Mouse (Mus musculus): ENCODE results near the gene Mybphl. TPM values are rescaled to one million over a fixed set of nuclear protein-coding genes. Genes with fewer than 3 reads are reported as not detected.

Mybphl gene
- total and polyA plus RNA-seq, 2 experiments from 2014 or later: not detected

DNA sequence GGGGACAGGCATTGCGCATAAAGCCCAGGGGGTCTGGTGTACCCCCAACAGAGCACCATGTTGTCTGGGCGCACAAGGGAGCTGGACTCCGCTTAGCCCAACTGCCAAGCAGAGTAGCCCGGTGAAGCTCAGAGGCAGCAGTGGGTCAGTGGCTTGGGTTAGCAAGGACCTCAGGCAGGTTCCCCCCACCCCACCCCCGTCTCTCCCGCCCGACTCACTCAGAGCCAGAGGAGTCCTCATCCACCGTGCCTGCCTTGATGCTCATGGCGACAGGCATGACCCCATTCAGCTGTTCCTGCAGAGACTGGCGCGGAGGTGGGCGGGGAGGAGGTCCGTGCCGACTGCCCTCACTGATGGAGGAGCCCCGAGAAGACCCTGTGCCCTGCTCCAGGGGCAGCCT lies 28.1 kb downstream of the Mybphl start:
- no peaks in the 10 kb centered on the region for H3K4me1 ChIP-seq (ENCODE audit: insufficient read depth)
- no peaks in the 10 kb centered on the region for H3K9me3 ChIP-seq (ENCODE audit: low read length)
- no peak for ATAC-seq
- no peak for TF ChIP-seq CTCF (IDR thresholded peaks at IDR 0.05; ENCODE audit: low read depth)
- no peak overlapping the region for H3K4me3 ChIP-seq (ENCODE audit: low read depth, low read length)
- H3K4me2 ChIP-seq (ENCODE audit: low read depth): no peak overlapping the region
- H3K27ac ChIP-seq (ENCODE audit: low read depth, low read length): no peak overlapping the region
- peaks cover 55% of the 10 kb centered on the region for H3K36me3 ChIP-seq (ENCODE audit: insufficient read depth)
- 50% methylated on average over 15 of the region's 15 CpGs for WGBS
- H3K9ac ChIP-seq: no peak overlapping the region
- H3K27me3 ChIP-seq (ENCODE audit: insufficient read depth, low read length): no peaks in the 10 kb centered on the region
- DNase-seq: no peak

DNA sequence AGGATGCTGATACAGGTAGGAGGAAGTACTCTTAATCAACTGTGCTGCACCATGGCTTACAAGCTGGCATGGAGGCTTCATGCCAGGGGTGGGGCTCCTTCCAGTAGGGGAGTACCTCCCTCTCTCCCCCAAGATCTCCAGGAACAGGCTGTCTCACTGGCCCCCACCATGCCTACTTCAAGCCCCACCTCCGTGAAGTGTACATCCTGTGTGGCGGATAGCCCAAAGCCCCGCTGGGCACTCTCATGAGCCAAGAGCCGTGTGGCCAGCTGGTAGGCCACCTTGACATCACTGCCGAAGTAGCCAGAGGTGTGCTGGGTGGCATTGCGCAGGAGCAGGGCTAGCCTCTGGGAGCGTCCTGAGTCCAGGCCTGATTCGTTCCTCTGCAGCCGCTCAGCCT lies 33.6 kb downstream of the Mybphl start:
- Histone ChIP-seq H3K4me3 (ENCODE audit: low read depth, low read length) (no peak overlapping the region), H3K36me3 (ENCODE audit: insufficient read depth) (peaks cover 94% of the 10 kb centered on the region), H3K27me3 (ENCODE audit: insufficient read depth, low read length) (no peaks in the 10 kb centered on the region), H3K27ac (ENCODE audit: low read depth, low read length) (no peak overlapping the region), H3K9ac (no peak overlapping the region), H3K4me1 (ENCODE audit: insufficient read depth) (no peaks in the 10 kb centered on the region), H3K4me2 (ENCODE audit: low read depth) (no peak overlapping the region), H3K9me3 (ENCODE audit: low read length) (no peaks in the 10 kb centered on the region)
- no peak for TF ChIP-seq CTCF (IDR thresholded peaks at IDR 0.05; ENCODE audit: low read depth)
- 95% methylated on average over 9 of the region's 9 CpGs for WGBS
- ATAC-seq (no peak), DNase-seq (no peak)

DNA sequence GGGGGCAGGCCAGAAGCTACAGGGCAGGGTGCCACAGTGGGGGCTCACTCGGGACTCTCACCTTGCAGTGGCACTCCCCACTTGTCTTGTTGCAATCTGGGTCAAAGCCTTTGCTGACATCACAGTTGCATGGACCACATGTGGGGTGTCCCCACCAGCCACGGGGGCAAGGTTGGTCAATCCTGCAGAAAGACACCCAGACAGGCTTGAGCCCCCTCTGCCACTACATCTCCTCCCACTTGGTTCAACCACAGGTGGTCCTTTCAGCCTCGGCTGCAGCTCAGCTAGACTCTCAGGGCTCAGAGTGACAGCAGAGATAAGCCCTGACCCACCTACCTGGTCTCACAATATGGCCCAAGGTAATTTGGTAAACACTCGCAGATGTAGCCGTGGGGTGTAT lies 35.7 kb downstream of the Mybphl start:
- Histone ChIP-seq H3K9me3 (ENCODE audit: low read length) (no peaks in the 10 kb centered on the region), H3K4me3 (ENCODE audit: low read depth, low read length) (no peak overlapping the region), H3K27me3 (ENCODE audit: insufficient read depth, low read length) (no peaks in the 10 kb centered on the region), H3K4me1 (ENCODE audit: insufficient read depth) (no peaks in the 10 kb centered on the region), H3K4me2 (ENCODE audit: low read depth) (no peak overlapping the region), H3K36me3 (ENCODE audit: insufficient read depth) (peaks cover 93% of the 10 kb centered on the region), H3K27ac (ENCODE audit: low read depth, low read length) (no peak overlapping the region), H3K9ac (no peak overlapping the region)
- no peak for TF ChIP-seq CTCF (IDR thresholded peaks at IDR 0.05; ENCODE audit: low read depth)
- ATAC-seq (no peak), DNase-seq (no peak)
- WGBS: 89% methylated on average over 5 of the region's 5 CpGs

DNA sequence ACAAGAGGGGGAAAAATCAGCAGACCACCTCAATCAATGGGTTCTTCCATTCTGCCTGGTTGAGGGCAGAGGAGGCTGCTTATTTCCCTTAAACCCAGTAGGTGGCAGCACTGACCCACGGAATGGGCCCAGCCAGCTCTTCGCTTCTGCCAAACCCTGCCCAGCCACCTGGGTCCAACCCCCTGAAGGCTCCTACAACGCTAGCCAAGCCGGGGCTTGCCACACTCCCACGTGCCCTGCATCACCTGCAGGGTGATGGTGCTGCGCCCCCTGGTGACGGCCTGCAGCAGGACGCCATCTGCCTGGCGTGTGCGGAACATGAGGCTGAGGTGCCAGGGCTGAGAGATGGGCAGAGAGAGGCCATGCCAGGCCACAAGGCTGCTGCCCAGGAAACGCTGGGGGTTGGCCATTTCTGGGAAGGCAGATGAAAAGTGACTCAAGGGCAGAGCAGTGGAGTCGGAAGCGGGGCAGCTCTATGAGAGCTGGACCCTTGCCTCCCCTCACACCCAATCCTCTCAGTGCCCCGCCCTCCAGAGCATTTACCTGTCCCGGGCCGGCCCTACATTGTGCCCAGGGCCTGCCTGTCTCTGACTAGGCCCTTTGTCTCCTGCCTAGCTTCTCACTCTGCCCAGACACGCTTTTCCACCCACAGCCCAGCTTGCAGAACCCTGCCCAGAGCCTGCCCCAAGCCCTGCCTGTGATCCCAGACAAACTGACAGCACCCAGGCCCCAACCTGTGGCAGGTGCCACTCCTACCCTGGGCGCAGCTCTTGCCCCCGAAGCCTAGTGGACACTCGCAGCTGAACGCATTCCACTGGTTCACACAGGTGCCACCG lies 37.2 kb downstream of the Mybphl start:
- ATAC-seq: peak; percentile 90
- H3K4me1 ChIP-seq (ENCODE audit: insufficient read depth): peaks cover 6% of the 10 kb centered on the region; the same call in 1 of the 2 replicates
- H3K36me3 ChIP-seq (ENCODE audit: insufficient read depth): peaks cover 86% of the 10 kb centered on the region
- peak; percentile 93 for DNase-seq
- peak overlapping the region; percentile 21; the same call in 1 of the 2 replicates for H3K4me2 ChIP-seq (ENCODE audit: low read depth)
- H3K27me3 ChIP-seq (ENCODE audit: insufficient read depth, low read length): no peaks in the 10 kb centered on the region
- H3K9me3 ChIP-seq (ENCODE audit: low read length): no peaks in the 10 kb centered on the region
- 0 out of 2 replicates have a peak overlapping the region, but pooled peaks have one; percentile 10 for H3K27ac ChIP-seq (ENCODE audit: low read depth, low read length)
- TF ChIP-seq CTCF (IDR thresholded peaks at IDR 0.05; ENCODE audit: low read depth): peak; percentile 98
- no peak overlapping the region for H3K4me3 ChIP-seq (ENCODE audit: low read depth, low read length)
- H3K9ac ChIP-seq: peak overlapping the region; percentile 37
- 39% methylated on average over 22 of the region's 22 CpGs for WGBS

DNA sequence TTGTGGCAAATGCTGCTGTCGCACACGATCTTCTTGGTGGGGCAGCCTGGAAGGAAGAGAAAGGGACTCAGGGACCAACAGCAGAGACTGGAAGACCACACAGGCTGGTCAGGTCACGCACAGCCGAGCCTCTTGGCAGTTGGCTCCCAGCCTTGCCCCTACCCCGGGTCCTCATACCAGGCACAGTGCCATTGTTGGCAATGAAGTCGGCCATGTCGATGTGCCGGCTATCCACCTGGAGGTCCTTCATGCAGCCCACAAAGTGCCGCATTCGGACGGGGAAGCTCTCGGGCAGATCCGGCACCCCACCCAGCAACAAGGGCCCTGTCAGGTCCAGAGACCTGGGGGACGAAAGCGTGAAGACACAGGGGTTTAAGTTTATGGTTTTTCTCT lies 37.8 kb downstream of the Mybphl start:
- H3K9me3 ChIP-seq (ENCODE audit: low read length): no peaks in the 10 kb centered on the region
- no peak for DNase-seq
- H3K27me3 ChIP-seq (ENCODE audit: insufficient read depth, low read length): no peaks in the 10 kb centered on the region
- peaks cover 6% of the 10 kb centered on the region; the same call in 1 of the 2 replicates for H3K4me1 ChIP-seq (ENCODE audit: insufficient read depth)
- 0 out of 2 replicates have a peak overlapping the region, but pooled peaks have one; percentile 10 for H3K27ac ChIP-seq (ENCODE audit: low read depth, low read length)
- no peak for TF ChIP-seq CTCF (IDR thresholded peaks at IDR 0.05; ENCODE audit: low read depth)
- no peak overlapping the region for H3K4me2 ChIP-seq (ENCODE audit: low read depth)
- 63% methylated on average over 15 of the region's 15 CpGs for WGBS
- no peak overlapping the region for H3K9ac ChIP-seq
- peaks cover 84% of the 10 kb centered on the region for H3K36me3 ChIP-seq (ENCODE audit: insufficient read depth)
- no peak for ATAC-seq
- H3K4me3 ChIP-seq (ENCODE audit: low read depth, low read length): no peak overlapping the region

DNA sequence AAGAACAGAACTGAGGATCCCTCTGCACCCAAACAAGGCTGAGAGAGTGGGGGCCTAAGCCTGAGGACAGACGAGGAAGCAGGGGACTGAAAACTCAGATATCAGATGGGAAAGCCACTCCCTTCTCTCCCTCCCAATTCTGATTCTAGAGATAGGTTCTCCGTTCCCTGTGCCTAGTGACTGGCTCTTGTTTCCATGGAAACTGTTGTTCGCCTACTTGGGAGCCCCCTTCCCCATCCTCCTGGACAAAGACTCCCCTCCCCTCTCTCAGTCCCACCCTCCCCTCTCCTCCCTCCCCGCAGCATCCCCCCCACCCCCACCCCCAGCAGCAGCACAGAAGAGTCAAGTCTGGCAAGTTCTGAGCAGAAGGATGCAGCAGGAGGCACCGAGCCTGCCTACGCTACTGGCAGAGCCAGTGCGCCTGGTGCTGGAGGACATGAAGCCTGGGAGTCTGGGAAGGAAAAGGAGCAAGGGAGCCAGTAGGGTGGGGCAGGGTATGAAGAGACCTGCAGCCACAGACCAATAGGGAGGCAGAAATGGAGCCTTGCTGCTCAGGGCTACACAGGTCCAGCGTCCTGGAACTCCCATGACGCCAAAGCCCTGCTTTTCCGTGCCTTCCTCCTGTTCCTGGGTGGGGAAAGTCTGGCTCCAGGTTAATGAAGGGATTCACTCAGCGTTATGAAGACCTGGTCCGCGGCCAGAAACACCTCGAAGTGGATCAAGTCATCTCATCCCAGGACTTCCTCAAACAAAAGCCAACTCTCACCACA lies 41.0 kb downstream of the Mybphl start:
- TF ChIP-seq CTCF (IDR thresholded peaks at IDR 0.05; ENCODE audit: low read depth): no peak
- peaks cover 21% of the 10 kb centered on the region for H3K4me1 ChIP-seq (ENCODE audit: insufficient read depth)
- H3K9ac ChIP-seq: no peak overlapping the region
- WGBS: 23% methylated on average over 14 of the region's 14 CpGs
- H3K4me3 ChIP-seq (ENCODE audit: low read depth, low read length): no peak overlapping the region
- H3K27ac ChIP-seq (ENCODE audit: low read depth, low read length): peak overlapping the region; percentile 72
- H3K36me3 ChIP-seq (ENCODE audit: insufficient read depth): peaks cover 52% of the 10 kb centered on the region
- no peaks in the 10 kb centered on the region for H3K9me3 ChIP-seq (ENCODE audit: low read length)
- DNase-seq (peak; percentile 73), ATAC-seq (peak; percentile 62)
- H3K27me3 ChIP-seq (ENCODE audit: insufficient read depth, low read length): no peaks in the 10 kb centered on the region
- H3K4me2 ChIP-seq (ENCODE audit: low read depth): no peak overlapping the region; the same call in 1 of the 2 replicates

Measured in forebrain, postnatal 0 days (tissue).